Mouse (Mus musculus) G1E (cell line): ENCODE measurements around the gene Bub1b. TPM values are rescaled to one million over a fixed set of nuclear protein-coding genes. Genes with fewer than 3 reads are reported as not detected.

Experiments
- ATAC-seq: 2 replicates; pipeline ENCODE4 v1.8.0; 2016; ENCODE audit warnings: mild to moderate bottlenecking; ENCODE audit not compliant: insufficient number of reproducible peaks, poor library complexity, low FRiP score, severe bottlenecking; ENCODE audit errors: extremely low read depth
- DNase-seq: peaks from one replicate; pipeline ENCODE4 v3.0.0; 2012; ENCODE audit warnings: low spot score
- H3K27me3 ChIP-seq: 2 replicates; pipeline ENCODE4 v1.6.1; 2012; ENCODE audit warnings: mild to moderate bottlenecking, low read length, inconsistent platforms; ENCODE audit not compliant: insufficient read depth
- H3K36me3 ChIP-seq: replicated peaks from 2 replicates; pipeline ENCODE3; 2012; ENCODE audit warnings: mild to moderate bottlenecking, inconsistent platforms
- H3K4me1 ChIP-seq: 2 replicates; pipeline ENCODE4 v1.6.1; 2012; ENCODE audit warnings: low read depth, low read length, inconsistent platforms, mixed read lengths; ENCODE audit not compliant: insufficient read depth
- H3K4me3 ChIP-seq: 2 replicates; pipeline ENCODE4 v1.5.1; 2012; ENCODE audit warnings: low read depth, mild to moderate bottlenecking, inconsistent platforms, low read length, moderate library complexity, mixed read lengths
- H3K9me3 ChIP-seq: replicated peaks from 2 replicates; pipeline ENCODE4 v1.6.1; 2012; ENCODE audit warnings: inconsistent platforms
- CTCF ChIP-seq: IDR thresholded peaks from 2 replicates; pipeline ENCODE4 v1.5.1; 2012; ENCODE audit warnings: low read depth, low read length, inconsistent platforms, mixed read lengths
- GATA1 ChIP-seq: IDR thresholded peaks from 2 replicates; pipeline ENCODE4 v1.6.1; 2012; ENCODE audit warnings: borderline replicate concordance, low read length, inconsistent platforms, mixed read lengths
- GATA2 ChIP-seq: IDR thresholded peaks from 2 replicates; pipeline ENCODE4 v1.6.1; 2012; ENCODE audit warnings: low read depth, low read length, inconsistent platforms, borderline replicate concordance
- POLR2AphosphoS5 ChIP-seq: IDR thresholded peaks from 2 replicates; pipeline ENCODE4 v1.6.1; 2012; ENCODE audit warnings: low read depth, low read length, inconsistent platforms; ENCODE audit not compliant: insufficient replicate concordance
- TAL1 ChIP-seq: conservative IDR thresholded peaks from 2 replicates; pipeline ENCODE4 v1.6.1; 2012; ENCODE audit warnings: low read depth, low read length, inconsistent platforms, mixed read lengths
- polyA plus RNA-seq: library from polyadenylated mRNA; stranded (reverse); fragments of >175 nt; gene quantifications from 2 replicates; pipeline ENCODE4 v1.2.3, GENCODE M21; 2012
- total RNA-seq, 2 experiments: library from RNA; stranded (forward) in 1 of 2; stranded (reverse) in 1 of 2; fragments of 200-1000 nt in 1 of 2; fragments of >200 nt in 1 of 2; fragmentation: Nextera tagmentation in 1 of 2; gene quantifications; 2 replicates each; pipeline ENCODE4 v1.2.3; 2014 to 2017

Bub1b gene
- total and polyA plus RNA-seq, 3 experiments = 26.3 to 126 (median 69.8) TPM

- Histone ChIP-seq H3K4me3 (no peak overlapping the region), H3K27me3 (no peaks in the 10 kb centered on the region), H3K36me3 (peaks cover 67% of the 10 kb centered on the region), H3K9me3 (no peaks in the 10 kb centered on the region), H3K4me1 (peaks cover 75% of the 10 kb centered on the region)
- DNase-seq (no peak), ATAC-seq (no peak)
- no peak for TF ChIP-seq GATA1
- no peak for TF ChIP-seq GATA2
- no peak for TF ChIP-seq POLR2AphosphoS5
- TF ChIP-seq CTCF = no peak
- TF ChIP-seq TAL1 = no peak
These were observed 69.2 kb downstream of the Bub1b start for GRCm38 (mm10) chr2:118667181-118667580.

- TF ChIP-seq POLR2AphosphoS5 (no peak), GATA1 (no peak), TAL1 (no peak), GATA2 (no peak), CTCF (no peak)
- ATAC-seq = no peak
- Histone ChIP-seq H3K27me3 (no peaks in the 10 kb centered on the region), H3K4me3 (no peak overlapping the region), H3K4me1 (peaks cover 69% of the 10 kb centered on the region), H3K36me3 (peaks cover 88% of the 10 kb centered on the region), H3K9me3 (no peaks in the 10 kb centered on the region)
- no peak for DNase-seq
These were observed 71.2 kb downstream of the Bub1b start for GRCm38 (mm10) chr2:118669245-118669644.

- ATAC-seq = no peak
- TF ChIP-seq TAL1 (no peak), CTCF (no peak), GATA1 (no peak), GATA2 (no peak), POLR2AphosphoS5 (no peak)
- H3K4me1 ChIP-seq = peaks cover 68% of the 10 kb centered on the region
- no peak overlapping the region for H3K4me3 ChIP-seq
- no peaks in the 10 kb centered on the region for H3K27me3 ChIP-seq
- peaks cover 93% of the 10 kb centered on the region for H3K36me3 ChIP-seq
- DNase-seq = no peak
- H3K9me3 ChIP-seq = no peaks in the 10 kb centered on the region
These were observed 71.8 kb downstream of the Bub1b start for GRCm38 (mm10) chr2:118669785-118670184.

- peaks cover 92% of the 10 kb centered on the region for H3K36me3 ChIP-seq
- H3K4me1 ChIP-seq = peaks cover 52% of the 10 kb centered on the region
- no peak for DNase-seq
- peaks cover 2% of the 10 kb centered on the region; the same call in 1 of the 2 replicates for H3K9me3 ChIP-seq
- TF ChIP-seq CTCF (no peak), POLR2AphosphoS5 (no peak), GATA2 (no peak), TAL1 (no peak), GATA1 (no peak)
- H3K27me3 ChIP-seq = 0 out of 2 replicates have a peak, but pooled peaks cover 2% of the 10 kb centered on the region
- H3K4me3 ChIP-seq = no peak overlapping the region
- no peak for ATAC-seq
These were observed 73.7 kb downstream of the Bub1b start for GRCm38 (mm10) chr2:118671728-118672127.

GRCm38 (mm10) chr2:118673686-118674465 lies 75.9 kb downstream of the Bub1b start:
- Histone ChIP-seq H3K36me3 (peaks cover 94% of the 10 kb centered on the region), H3K27me3 (0 out of 2 replicates have a peak, but pooled peaks cover 5% of the 10 kb centered on the region), H3K4me3 (no peak overlapping the region), H3K4me1 (peaks cover 55% of the 10 kb centered on the region), H3K9me3 (peaks cover 9% of the 10 kb centered on the region)
- ATAC-seq (no peak), DNase-seq (no peak)
- TF ChIP-seq TAL1 = no peak
- no peak for TF ChIP-seq CTCF
- no peak for TF ChIP-seq GATA1
- TF ChIP-seq POLR2AphosphoS5 = no peak
- TF ChIP-seq GATA2 = no peak

- H3K27me3 ChIP-seq = 0 out of 2 replicates have a peak, but pooled peaks cover 5% of the 10 kb centered on the region
- TF ChIP-seq GATA2 (no peak), POLR2AphosphoS5 (no peak), CTCF (no peak), TAL1 (no peak), GATA1 (no peak)
- no peak; the same call in 1 of the 2 replicates for ATAC-seq
These were observed 76.5 kb downstream of the Bub1b start for GRCm38 (mm10) chr2:118674500-118674899.

More at GRCm38 (mm10) chr2:118674500-118674899, 76.5 kb downstream of the Bub1b start:
- H3K4me1 ChIP-seq = peaks cover 50% of the 10 kb centered on the region
- no peak for DNase-seq
- H3K4me3 ChIP-seq = no peak overlapping the region
- peaks cover 94% of the 10 kb centered on the region for H3K36me3 ChIP-seq
- H3K9me3 ChIP-seq = peaks cover 9% of the 10 kb centered on the region
